Mouse (Mus musculus) E14TG2a.4 (cell line): ENCODE results near the gene Wfdc1.

Experiments used
- H3K27me3 ChIP-seq: 2 replicates; pipeline ENCODE4 v1.6.1; 2014; ENCODE audit warnings: low read length, control low read depth; ENCODE audit not compliant: insufficient read depth
- H3K36me3 ChIP-seq: 2 replicates; pipeline ENCODE4 v1.6.1; 2014; ENCODE audit warnings: low read length, control low read depth; ENCODE audit not compliant: insufficient read depth
- H3K4me1 ChIP-seq: replicated peaks from 2 replicates; pipeline ENCODE4 v1.6.1; 2014; ENCODE audit warnings: low read depth, low read length, control low read depth
- H3K4me3 ChIP-seq: replicated peaks from 2 replicates; pipeline ENCODE4 v1.5.1; 2014; ENCODE audit warnings: mild to moderate bottlenecking, low read length
- H3K9me3 ChIP-seq: 2 replicates; pipeline ENCODE4 v1.6.1; 2014; ENCODE audit warnings: low read length, control low read depth
- CTCF ChIP-seq: conservative IDR thresholded peaks from 2 replicates; pipeline ENCODE4 v1.5.1; 2014; ENCODE audit warnings: low read length
- NANOG ChIP-seq: IDR thresholded peaks from 2 replicates; pipeline ENCODE4 v1.6.1; 2014; ENCODE audit warnings: borderline replicate concordance, low read length, mixed read lengths
- POU5F1 ChIP-seq: IDR thresholded peaks from 2 replicates; pipeline ENCODE4 v1.6.1; 2014; ENCODE audit warnings: low read length, borderline replicate concordance

The Wfdc1 gene

GRCm38 (mm10) chr8:119666219-119666951 lies at the start of gene Wfdc1:
TSS of gene Wfdc1 (plus strand) at chr8:119666365.
- peaks cover 24% of the 10 kb centered on the region; the same call in 1 of the 2 replicates for H3K27me3 ChIP-seq
- H3K4me1 ChIP-seq: peaks cover 36% of the 10 kb centered on the region
- no peaks in the 10 kb centered on the region for H3K9me3 ChIP-seq
- TF ChIP-seq CTCF: no peak
- no peak for TF ChIP-seq POU5F1
- no peak for TF ChIP-seq NANOG
- no peaks in the 10 kb centered on the region for H3K36me3 ChIP-seq
- H3K4me3 ChIP-seq: no peak within 1 kb of the TSS

GRCm38 (mm10) chr8:119616811-119617210 lies 49.4 kb upstream of the Wfdc1 start:
- Histone ChIP-seq H3K36me3 (no peaks in the 10 kb centered on the region), H3K4me3 (0 out of 2 replicates have a peak overlapping the region, but pooled peaks have one; percentile 45), H3K27me3 (peaks cover 55% of the 10 kb centered on the region), H3K9me3 (no peaks in the 10 kb centered on the region), H3K4me1 (peaks cover 69% of the 10 kb centered on the region)
- TF ChIP-seq POU5F1 (no peak), CTCF (no peak), NANOG (no peak)

GRCm38 (mm10) chr8:119617586-119617985 lies 48.6 kb upstream of the Wfdc1 start:
- H3K27me3 ChIP-seq: peaks cover 53% of the 10 kb centered on the region
- peaks cover 76% of the 10 kb centered on the region for H3K4me1 ChIP-seq
- TF ChIP-seq POU5F1 (no peak), CTCF (no peak), NANOG (no peak)
- H3K9me3 ChIP-seq: no peaks in the 10 kb centered on the region
- H3K36me3 ChIP-seq: no peaks in the 10 kb centered on the region
- no peak overlapping the region for H3K4me3 ChIP-seq

GRCm38 (mm10) chr8:119618887-119619286 lies 47.3 kb upstream of the Wfdc1 start:
- H3K9me3 ChIP-seq: no peaks in the 10 kb centered on the region
- no peak overlapping the region for H3K4me3 ChIP-seq
- TF ChIP-seq CTCF (no peak), NANOG (no peak), POU5F1 (no peak)
- H3K27me3 ChIP-seq: peaks cover 56% of the 10 kb centered on the region
- H3K4me1 ChIP-seq: peaks cover 72% of the 10 kb centered on the region
- no peaks in the 10 kb centered on the region for H3K36me3 ChIP-seq

- Histone ChIP-seq H3K4me1 (peaks cover 62% of the 10 kb centered on the region), H3K9me3 (no peaks in the 10 kb centered on the region), H3K27me3 (peaks cover 64% of the 10 kb centered on the region), H3K4me3 (no peak overlapping the region), H3K36me3 (no peaks in the 10 kb centered on the region)
- no peak for TF ChIP-seq NANOG
- no peak for TF ChIP-seq POU5F1
- no peak for TF ChIP-seq CTCF
These were observed 45.9 kb upstream of the Wfdc1 start for GRCm38 (mm10) chr8:119620116-119620840.

- Histone ChIP-seq H3K36me3 (no peaks in the 10 kb centered on the region), H3K27me3 (peaks cover 65% of the 10 kb centered on the region), H3K4me1 (peaks cover 61% of the 10 kb centered on the region), H3K9me3 (no peaks in the 10 kb centered on the region), H3K4me3 (no peak overlapping the region)
- no peak for TF ChIP-seq NANOG
- no peak for TF ChIP-seq POU5F1
- no peak for TF ChIP-seq CTCF
These were observed 45.2 kb upstream of the Wfdc1 start for GRCm38 (mm10) chr8:119620848-119621465.

- Histone ChIP-seq H3K4me1 (peaks cover 66% of the 10 kb centered on the region), H3K9me3 (no peaks in the 10 kb centered on the region), H3K4me3 (no peak overlapping the region), H3K27me3 (peaks cover 66% of the 10 kb centered on the region), H3K36me3 (no peaks in the 10 kb centered on the region)
- TF ChIP-seq CTCF (no peak), NANOG (peak; percentile 83), POU5F1 (no peak)
These were observed 43.6 kb upstream of the Wfdc1 start for GRCm38 (mm10) chr8:119622555-119622954.

- TF ChIP-seq NANOG (no peak), CTCF (no peak), POU5F1 (no peak)
- H3K27me3 ChIP-seq: peaks cover 67% of the 10 kb centered on the region
- peaks cover 67% of the 10 kb centered on the region for H3K4me1 ChIP-seq
- H3K36me3 ChIP-seq: no peaks in the 10 kb centered on the region
- H3K9me3 ChIP-seq: no peaks in the 10 kb centered on the region
- H3K4me3 ChIP-seq: no peak overlapping the region
These were observed 43.1 kb upstream of the Wfdc1 start for GRCm38 (mm10) chr8:119623061-119623460.
